Mouse (Mus musculus) limb, embryonic 13.5 days (tissue): Measurements from ENCODE around the gene Plxnc1. TPM values are rescaled to one million over a fixed set of nuclear protein-coding genes. Genes with fewer than 3 reads are reported as not detected.

Source experiments
- ATAC-seq: fragments of 200-750 bp; cut with Nextera tagmentation; 2 replicates; pipeline ENCODE4 v1.8.0; 2017; ENCODE audit warnings: low read depth, moderate number of reproducible peaks, moderate TSS enrichment; ENCODE audit not compliant: low FRiP score
- H3K27ac ChIP-seq: fragments of 300-500 bp; sonication (generic); 2 replicates; pipeline ENCODE4 v1.5.1; 2015; ENCODE audit warnings: inconsistent platforms, mild to moderate bottlenecking, moderate library complexity
- H3K27me3 ChIP-seq: fragments of 300-500 bp; sonication (generic); 2 replicates; pipeline ENCODE4 v1.6.1; 2015; ENCODE audit warnings: mild to moderate bottlenecking, inconsistent platforms
- H3K36me3 ChIP-seq: fragments of 300-500 bp; sonication (generic); 2 replicates; pipeline ENCODE4 v1.6.1; 2015; ENCODE audit warnings: inconsistent platforms, mild to moderate bottlenecking, moderate library complexity
- H3K4me1 ChIP-seq: fragments of 300-500 bp; sonication (generic); 2 replicates; pipeline ENCODE4 v1.6.1; 2015; ENCODE audit warnings: inconsistent platforms
- H3K4me2 ChIP-seq: fragments of 300-500 bp; sonication (generic); replicated peaks from 2 replicates; pipeline ENCODE4 v1.6.1; 2015; ENCODE audit warnings: inconsistent platforms, mild to moderate bottlenecking, moderate library complexity
- H3K4me3 ChIP-seq: fragments of 300-500 bp; sonication (generic); 2 replicates; pipeline ENCODE4 v1.5.1; 2015; ENCODE audit warnings: moderate library complexity, mild to moderate bottlenecking, inconsistent platforms
- H3K9ac ChIP-seq: fragments of 300-500 bp; sonication (generic); 2 replicates; pipeline ENCODE4 v1.6.1; 2015; ENCODE audit warnings: mild to moderate bottlenecking, inconsistent platforms
- H3K9me3 ChIP-seq: fragments of 300-500 bp; sonication (generic); 2 replicates; pipeline ENCODE4 v1.6.1; 2016; ENCODE audit warnings: inconsistent platforms
- WGBS: fragments of 180-500 bp; shearing (Covaris S2); methylation state at CpG from one replicate; pipeline ENCODE4 v1.1.7; 2015; 5-methylcytosine and 5-hydroxymethylcytosine counted together
- polyA plus RNA-seq: library from polyadenylated mRNA; unstranded; fragments of >200 nt; fragmentation: Nextera tagmentation; extraction: Ambion mirVana; gene quantifications from 2 replicates; pipeline ENCODE4 v1.2.1, GENCODE M21; 2015

Plxnc1 gene
- polyA plus RNA-seq, 1 experiment from 2014 or later: 2.7 TPM

GRCm38 (mm10) chr10:94974345-94975098, 29.9 kb upstream of the Plxnc1 start:
- Histone ChIP-seq H3K9me3 (no peaks in the 10 kb centered on the region), H3K9ac (no peak overlapping the region), H3K27me3 (no peaks in the 10 kb centered on the region), H3K4me1 (0 out of 2 replicates have a peak, but pooled peaks cover 9% of the 10 kb centered on the region), H3K4me3 (no peak overlapping the region), H3K27ac (no peak overlapping the region), H3K36me3 (no peaks in the 10 kb centered on the region), H3K4me2 (no peak overlapping the region)
- 64% methylated on average over 9 of the region's 9 CpGs for WGBS
- ATAC-seq: no peak

- WGBS: 78% methylated on average over 3 of the region's 3 CpGs
- H3K36me3 ChIP-seq: no peaks in the 10 kb centered on the region
- H3K4me1 ChIP-seq: 0 out of 2 replicates have a peak, but pooled peaks cover 9% of the 10 kb centered on the region
- no peak overlapping the region for H3K4me3 ChIP-seq
- H3K9me3 ChIP-seq: no peaks in the 10 kb centered on the region
- no peak overlapping the region for H3K27ac ChIP-seq
- no peak for ATAC-seq
- no peak overlapping the region for H3K9ac ChIP-seq
- no peak overlapping the region for H3K4me2 ChIP-seq
- H3K27me3 ChIP-seq: no peaks in the 10 kb centered on the region
These were observed 27.1 kb upstream of the Plxnc1 start for GRCm38 (mm10) chr10:94971625-94972161.

- no peak for ATAC-seq
- Histone ChIP-seq H3K36me3 (no peaks in the 10 kb centered on the region), H3K4me3 (no peak overlapping the region), H3K27me3 (no peaks in the 10 kb centered on the region), H3K4me2 (no peak overlapping the region), H3K27ac (no peak overlapping the region), H3K9me3 (0 out of 2 replicates have a peak, but pooled peaks cover under 1% of the 10 kb centered on the region), H3K4me1 (0 out of 2 replicates have a peak, but pooled peaks cover 6% of the 10 kb centered on the region), H3K9ac (no peak overlapping the region)
- 73% methylated on average over 6 of the region's 6 CpGs for whole genome bisulfite sequencing
These were observed 25.6 kb upstream of the Plxnc1 start for GRCm38 (mm10) chr10:94970221-94970620.

GRCm38 (mm10) chr10:94967468-94967867, 22.8 kb upstream of the Plxnc1 start:
- Histone ChIP-seq H3K27me3 (no peaks in the 10 kb centered on the region), H3K36me3 (no peaks in the 10 kb centered on the region), H3K9me3 (0 out of 2 replicates have a peak, but pooled peaks cover 6% of the 10 kb centered on the region), H3K9ac (no peak overlapping the region), H3K4me3 (no peak overlapping the region), H3K4me1 (no peaks in the 10 kb centered on the region), H3K4me2 (no peak overlapping the region), H3K27ac (no peak overlapping the region)
- WGBS: 84% methylated on average over 7 of the region's 7 CpGs
- no peak for ATAC-seq

GRCm38 (mm10) chr10:94966789-94967188, 22.2 kb upstream of the Plxnc1 start:
- Histone ChIP-seq H3K9ac (no peak overlapping the region), H3K36me3 (no peaks in the 10 kb centered on the region), H3K27me3 (no peaks in the 10 kb centered on the region), H3K9me3 (0 out of 2 replicates have a peak, but pooled peaks cover 6% of the 10 kb centered on the region), H3K4me3 (no peak overlapping the region), H3K27ac (no peak overlapping the region), H3K4me2 (no peak overlapping the region), H3K4me1 (no peaks in the 10 kb centered on the region)
- 92% methylated on average over 7 of the region's 7 CpGs for WGBS
- no peak for ATAC-seq

GRCm38 (mm10) chr10:94965093-94965492, 20.5 kb upstream of the Plxnc1 start:
- WGBS: 89% methylated on average over 3 of the region's 3 CpGs
- no peak overlapping the region for H3K27ac ChIP-seq

GRCm38 (mm10) chr10:94962005-94962404, 17.4 kb upstream of the Plxnc1 start:
- 83% methylated on average over 10 of the region's 10 CpGs for WGBS
- Histone ChIP-seq H3K4me3 (no peak overlapping the region), H3K9me3 (0 out of 2 replicates have a peak, but pooled peaks cover 6% of the 10 kb centered on the region), H3K9ac (no peak overlapping the region), H3K4me1 (no peaks in the 10 kb centered on the region), H3K36me3 (no peaks in the 10 kb centered on the region), H3K27ac (no peak overlapping the region), H3K4me2 (no peak overlapping the region), H3K27me3 (no peaks in the 10 kb centered on the region; the same call in 1 of the 2 replicates)
- no peak for ATAC-seq

More at GRCm38 (mm10) chr10:94965093-94965492, 20.5 kb upstream of the Plxnc1 start:
- H3K4me2 ChIP-seq: no peak overlapping the region
- 0 out of 2 replicates have a peak, but pooled peaks cover 6% of the 10 kb centered on the region for H3K9me3 ChIP-seq
- no peak overlapping the region for H3K9ac ChIP-seq
- H3K4me1 ChIP-seq: no peaks in the 10 kb centered on the region
- no peaks in the 10 kb centered on the region for H3K27me3 ChIP-seq
- ATAC-seq: no peak
- H3K4me3 ChIP-seq: no peak overlapping the region
- no peaks in the 10 kb centered on the region for H3K36me3 ChIP-seq

GRCm38 (mm10) chr10:94961283-94961682, 16.6 kb upstream of the Plxnc1 start:
- Histone ChIP-seq H3K27me3 (no peaks in the 10 kb centered on the region; the same call in 1 of the 2 replicates), H3K4me3 (no peak overlapping the region), H3K9ac (no peak overlapping the region), H3K36me3 (no peaks in the 10 kb centered on the region), H3K4me1 (no peaks in the 10 kb centered on the region), H3K4me2 (no peak overlapping the region), H3K9me3 (0 out of 2 replicates have a peak, but pooled peaks cover 6% of the 10 kb centered on the region), H3K27ac (no peak overlapping the region)
- ATAC-seq: no peak
- 85% methylated on average over 11 of the region's 11 CpGs for WGBS

GRCm38 (mm10) chr10:94958311-94958710, 13.7 kb upstream of the Plxnc1 start:
- Histone ChIP-seq H3K9ac (no peak overlapping the region), H3K4me1 (no peaks in the 10 kb centered on the region), H3K4me3 (no peak overlapping the region), H3K36me3 (no peaks in the 10 kb centered on the region), H3K27ac (no peak overlapping the region), H3K27me3 (no peaks in the 10 kb centered on the region; the same call in none of the 2 replicates), H3K4me2 (no peak overlapping the region), H3K9me3 (no peaks in the 10 kb centered on the region)
- no peak for ATAC-seq
- WGBS: 11% methylated on average over 7 of the region's 7 CpGs

GRCm38 (mm10) chr10:94957705-94958104, 13.1 kb upstream of the Plxnc1 start:
- H3K9me3 ChIP-seq: no peaks in the 10 kb centered on the region
- WGBS: 88% methylated on average over 7 of the region's 7 CpGs

GRCm38 (mm10) chr10:94947915-94948675, 3.5 kb upstream of the Plxnc1 start:
- no peak for ATAC-seq
- no peaks in the 10 kb centered on the region for H3K36me3 ChIP-seq
- H3K9me3 ChIP-seq: no peaks in the 10 kb centered on the region

More at GRCm38 (mm10) chr10:94957705-94958104, 13.1 kb upstream of the Plxnc1 start:
- Histone ChIP-seq H3K27ac (no peak overlapping the region), H3K27me3 (no peaks in the 10 kb centered on the region; the same call in none of the 2 replicates), H3K9ac (no peak overlapping the region), H3K4me1 (no peaks in the 10 kb centered on the region), H3K4me3 (no peak overlapping the region), H3K4me2 (no peak overlapping the region), H3K36me3 (no peaks in the 10 kb centered on the region)
- ATAC-seq: no peak

GRCm38 (mm10) chr10:94947386-94947785, 2.8 kb upstream of the Plxnc1 start:
- ATAC-seq: no peak
- Histone ChIP-seq H3K36me3 (no peaks in the 10 kb centered on the region), H3K27ac (no peak overlapping the region), H3K27me3 (peaks cover 42% of the 10 kb centered on the region), H3K4me2 (no peak overlapping the region), H3K9me3 (no peaks in the 10 kb centered on the region), H3K4me1 (peaks cover 28% of the 10 kb centered on the region), H3K4me3 (no peak overlapping the region), H3K9ac (no peak overlapping the region)
- 47% methylated on average over 7 of the region's 7 CpGs for WGBS

More at GRCm38 (mm10) chr10:94947915-94948675, 3.5 kb upstream of the Plxnc1 start:
- Histone ChIP-seq H3K9ac (no peak overlapping the region), H3K27ac (no peak overlapping the region), H3K4me3 (no peak overlapping the region), H3K4me2 (no peak overlapping the region), H3K27me3 (peaks cover 35% of the 10 kb centered on the region), H3K4me1 (peaks cover 21% of the 10 kb centered on the region)
- WGBS: 79% methylated on average over 10 of the region's 10 CpGs
